Mouse (Mus musculus) cortical plate, adult 2 months (tissue): ENCODE data around the gene Plcb2.

Experiments
- CTCF ChIP-seq: fragments of 200-500 bp; IDR thresholded peaks from 2 replicates; pipeline ENCODE4 v1.5.1; 2011; ENCODE audit warnings: mild to moderate bottlenecking, control low read depth, low read length; ENCODE audit not compliant: insufficient read depth; ENCODE audit errors: extremely low read depth
- POLR2A ChIP-seq: fragments of 200-500 bp; IDR thresholded peaks from 2 replicates; pipeline ENCODE4 v1.6.1; 2011; ENCODE audit warnings: mild to moderate bottlenecking, low read length, control low read depth; ENCODE audit not compliant: insufficient read depth; ENCODE audit errors: extremely low read depth

DNA sequence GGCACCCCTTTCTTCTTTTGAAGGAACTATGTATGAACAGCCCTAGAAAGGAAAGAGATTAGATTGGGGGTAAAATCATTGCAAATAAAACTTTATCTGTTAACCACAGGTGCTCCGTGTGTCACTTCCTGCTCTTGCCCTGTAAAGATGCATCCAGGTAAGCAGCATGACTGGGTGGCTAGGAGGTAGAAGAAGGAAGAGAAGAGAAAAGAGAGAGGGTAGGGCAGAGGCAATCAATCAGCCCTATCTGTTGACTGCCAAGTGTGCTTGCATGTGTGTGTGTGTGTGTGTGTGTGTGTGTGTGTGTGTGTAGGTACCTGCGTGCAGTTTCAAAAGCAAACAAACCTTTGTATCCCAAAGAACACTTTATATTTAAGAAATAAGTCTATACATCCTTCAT, 46.3 kb upstream of the Plcb2 start:
- TF ChIP-seq CTCF (no peak), POLR2A (no peak)
